Mouse (Mus musculus) liver, adult 2 months (tissue): ENCODE measurements around the gene Gm9857. TPM values are rescaled to one million over a fixed set of nuclear protein-coding genes. Genes with fewer than 3 reads are reported as not detected.

ENCODE experiments used
- DNase-seq: peaks from one replicate; pipeline ENCODE4 v3.0.0-alpha.2; 2011; ENCODE audit warnings: low read depth, low spot score; ENCODE audit errors: extremely low read depth
- H3K27ac ChIP-seq: fragments of 200-500 bp; replicated peaks from 2 replicates; pipeline ENCODE4 v1.5.1; 2012; ENCODE audit warnings: low read depth, mild to moderate bottlenecking, control low read depth, inconsistent platforms, low read length; ENCODE audit not compliant: insufficient read depth
- H3K27me3 ChIP-seq: fragments of 200-500 bp; 2 replicates; pipeline ENCODE4 v1.6.1; 2012; ENCODE audit warnings: mild to moderate bottlenecking, moderate library complexity, low read length, inconsistent platforms; ENCODE audit not compliant: control insufficient read depth, insufficient read depth
- H3K36me3 ChIP-seq: fragments of 200-500 bp; 2 replicates; pipeline ENCODE4 v1.6.1; 2012; ENCODE audit warnings: low read length, inconsistent platforms; ENCODE audit not compliant: control insufficient read depth, insufficient read depth
- H3K4me1 ChIP-seq: fragments of 200-500 bp; 2 replicates; pipeline ENCODE4 v1.6.1; 2011; ENCODE audit warnings: low read length; ENCODE audit not compliant: control insufficient read depth, insufficient read depth
- H3K4me3 ChIP-seq: fragments of 200-500 bp; 2 replicates; pipeline ENCODE4 v1.5.1; 2011; ENCODE audit warnings: low read depth, mild to moderate bottlenecking, control low read depth, low read length, moderate library complexity; ENCODE audit not compliant: insufficient read depth
- H3K79me2 ChIP-seq: fragments of 200-500 bp; 2 replicates; pipeline ENCODE4 v1.6.1; 2012; ENCODE audit warnings: inconsistent platforms, mild to moderate bottlenecking, low read length, moderate library complexity; ENCODE audit not compliant: control insufficient read depth, insufficient read depth
- H3K9ac ChIP-seq: fragments of 200-500 bp; 2 replicates; pipeline ENCODE4 v1.6.1; 2012; ENCODE audit warnings: low read depth, mild to moderate bottlenecking, control low read depth, inconsistent platforms, low read length
- CTCF ChIP-seq: fragments of 200-500 bp; IDR thresholded peaks from 2 replicates; pipeline ENCODE4 v1.5.1; 2011; ENCODE audit warnings: low read depth, low read length, control low read depth
- POLR2A ChIP-seq: fragments of 200-500 bp; IDR thresholded peaks from 2 replicates; pipeline ENCODE4 v1.6.1; 2011; ENCODE audit warnings: low read length, control low read depth; ENCODE audit not compliant: insufficient read depth; ENCODE audit errors: extremely low read depth
- WGBS: fragments of 180-500 bp; shearing (Covaris S2); methylation state at CpG from one replicate; pipeline ENCODE4 v1.1.7; 2018; 5-methylcytosine and 5-hydroxymethylcytosine counted together
- polyA plus RNA-seq: library from polyadenylated mRNA; depleted of rRNA; stranded (reverse); fragments of >200 nt; gene quantifications from 2 replicates; pipeline ENCODE4 v1.2.3, GENCODE M21; 2012; rRNA removed
- total RNA-seq: library from RNA; depleted of rRNA; stranded (reverse); fragments of >200 nt; gene quantifications from 2 replicates; pipeline ENCODE4 v1.2.3, GENCODE M21; 2014; rRNA removed

Gene Gm9857
- total RNA-seq (not detected in 2 replicates), polyA plus RNA-seq (not detected in 2 replicates)

- no peak for DNase-seq
- TF ChIP-seq CTCF (no peak), POLR2A (no peak)
- Histone ChIP-seq H3K27ac (no peak within 1 kb of the TSS), H3K4me1 (no peaks in the 10 kb centered on the region), H3K4me3 (no peak within 1 kb of the TSS; the same call in 1 of the 2 replicates), H3K36me3 (no peaks in the 10 kb centered on the region), H3K79me2 (no peaks in the 10 kb centered on the region), H3K27me3 (peaks cover 5% of the 10 kb centered on the region), H3K9ac (no peak within 1 kb of the TSS)
- 48% methylated on average over 55 of the region's 59 CpGs for WGBS
Observed at GRCm38 (mm10) chr3:108940001-108940633, at the start of gene Gm9857. Gm9857 (minus strand) TSS chr3:108940445.

GRCm38 (mm10) chr3:108987009-108987659, 46.9 kb upstream of the Gm9857 start:
- 84% methylated on average over 12 of the region's 12 CpGs for WGBS
- Histone ChIP-seq H3K9ac (no peak overlapping the region), H3K36me3 (no peaks in the 10 kb centered on the region; the same call in 1 of the 2 replicates), H3K27me3 (no peaks in the 10 kb centered on the region), H3K4me1 (no peaks in the 10 kb centered on the region), H3K27ac (no peak overlapping the region), H3K4me3 (no peak overlapping the region), H3K79me2 (no peaks in the 10 kb centered on the region)
- TF ChIP-seq CTCF, result no peak
- TF ChIP-seq POLR2A, result no peak
- no peak for DNase-seq

- H3K36me3 ChIP-seq, result no peaks in the 10 kb centered on the region; the same call in 1 of the 2 replicates
- no peak overlapping the region for H3K4me3 ChIP-seq
- no peak overlapping the region for H3K27ac ChIP-seq
- H3K79me2 ChIP-seq, result no peaks in the 10 kb centered on the region
- WGBS, result 93% methylated on average over 1 of the region's 1 CpGs
- DNase-seq, result no peak
- no peak overlapping the region for H3K9ac ChIP-seq
- H3K4me1 ChIP-seq, result no peaks in the 10 kb centered on the region
- H3K27me3 ChIP-seq, result no peaks in the 10 kb centered on the region
- no peak for TF ChIP-seq CTCF
- TF ChIP-seq POLR2A, result no peak
Observed at GRCm38 (mm10) chr3:108986534-108986933, 46.3 kb upstream of the Gm9857 start.

GRCm38 (mm10) chr3:108983989-108984388, 43.7 kb upstream of the Gm9857 start:
- H3K4me1 ChIP-seq, result no peaks in the 10 kb centered on the region
- H3K27ac ChIP-seq, result no peak overlapping the region
- TF ChIP-seq POLR2A, result no peak
- TF ChIP-seq CTCF, result no peak
- H3K9ac ChIP-seq, result no peak overlapping the region
- no peaks in the 10 kb centered on the region for H3K79me2 ChIP-seq
- no peaks in the 10 kb centered on the region for H3K36me3 ChIP-seq
- H3K27me3 ChIP-seq, result no peaks in the 10 kb centered on the region
- no peak for DNase-seq
- WGBS, result 65% methylated on average over 5 of the region's 5 CpGs
- no peak overlapping the region for H3K4me3 ChIP-seq

GRCm38 (mm10) chr3:108981946-108982345, 41.7 kb upstream of the Gm9857 start:
- H3K36me3 ChIP-seq, result no peaks in the 10 kb centered on the region
- 86% methylated on average over 6 of the region's 6 CpGs for WGBS
- H3K4me3 ChIP-seq, result no peak overlapping the region
- DNase-seq, result no peak
- no peaks in the 10 kb centered on the region for H3K4me1 ChIP-seq
- H3K79me2 ChIP-seq, result no peaks in the 10 kb centered on the region
- H3K27me3 ChIP-seq, result no peaks in the 10 kb centered on the region
- H3K9ac ChIP-seq, result no peak overlapping the region
- no peak for TF ChIP-seq CTCF
- no peak for TF ChIP-seq POLR2A
- no peak overlapping the region for H3K27ac ChIP-seq

GRCm38 (mm10) chr3:108977340-108978030, 37.2 kb upstream of the Gm9857 start:
- no peaks in the 10 kb centered on the region for H3K27me3 ChIP-seq
- H3K4me1 ChIP-seq, result no peaks in the 10 kb centered on the region
- peak; percentile 21 for DNase-seq
- no peak overlapping the region for H3K9ac ChIP-seq
- peak; percentile 55 for TF ChIP-seq CTCF
- TF ChIP-seq POLR2A, result no peak
- no peaks in the 10 kb centered on the region for H3K36me3 ChIP-seq
- H3K4me3 ChIP-seq, result no peak overlapping the region
- 89% methylated on average over 13 of the region's 13 CpGs for WGBS
- H3K27ac ChIP-seq, result no peak overlapping the region
- no peaks in the 10 kb centered on the region for H3K79me2 ChIP-seq
